Comparison of ENCODE assay signal across 24 mouse cellular contexts in the genomic region with DNA sequence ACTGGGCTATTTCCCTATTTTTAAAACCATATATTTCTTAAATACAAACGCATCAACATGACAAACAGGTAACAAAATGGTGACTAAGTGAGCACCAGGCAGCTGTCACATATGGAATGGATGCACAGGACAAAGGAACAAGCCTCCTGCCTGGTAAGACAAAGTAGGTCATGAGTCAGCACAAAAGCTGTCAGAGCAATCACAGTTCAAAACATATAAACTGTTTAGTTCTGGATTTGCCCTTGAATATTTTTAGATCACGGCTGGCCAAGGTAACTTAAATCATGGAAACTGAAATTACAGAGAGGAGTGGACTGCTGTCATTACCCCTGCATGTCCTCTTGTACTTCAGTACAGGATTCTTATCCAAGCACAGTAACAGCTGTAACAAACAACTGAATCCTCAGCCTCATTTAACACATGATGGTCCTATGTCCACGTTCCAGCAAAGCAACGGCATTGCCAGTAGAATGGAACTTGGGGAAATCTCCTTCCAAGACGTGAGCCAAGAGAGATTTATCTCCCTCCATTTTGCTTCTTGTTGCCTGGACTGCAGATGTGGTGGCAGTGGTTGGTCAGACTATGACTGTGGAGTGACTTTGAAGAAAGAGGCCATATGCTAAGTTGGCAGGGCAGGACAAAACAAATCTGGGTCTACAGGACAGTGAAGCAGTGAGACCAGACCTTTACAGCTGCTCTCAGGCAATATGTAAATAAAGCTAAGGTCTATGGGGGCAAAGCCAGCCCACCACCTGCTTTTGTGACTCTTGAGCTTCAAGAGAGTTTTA.
DNase-seq lines count a peak whose midpoint lies in the region; ATAC-seq and TF ChIP-seq lines count a peak whose summit lies in the region.
"Had no signal": no experiment of that assay in that cellular context is flagged by ENCODE, and none has a peak within 500 bp of the region (broad histone marks: within the 10 kb centered on the region; RNA-seq: fewer than 3 reads in every experiment).

No protein-coding gene starts in this region.

- intact Hi-C loops in heart, postnatal 14 days (cut with DNase I) = no loop called here

- H3K9ac ChIP-seq in stomach, embryonic 14.5 days (replicated peaks; ENCODE audit: low read depth, low read length) = no peak overlapping the region
- H3K9ac ChIP-seq: embryonic facial prominence, embryonic 12.5 days; forebrain, embryonic 13.5 days; limb, embryonic 12.5 days; liver, embryonic 12.5 days had no signal

- H3K27ac ChIP-seq in layer of hippocampus, adult 2 months = peak overlapping the region; percentile 0; the same call in 1 of the 2 replicates
- peak overlapping the region; percentile 55; the same call in 1 of the 2 replicates for H3K27ac ChIP-seq in stomach, embryonic 14.5 days (ENCODE audit: low read length)
- H3K27ac ChIP-seq: embryonic facial prominence, embryonic 12.5 days; forebrain, embryonic 13.5 days; heart, adult 2 months; limb, embryonic 12.5 days; liver, embryonic 12.5 days had no signal

- no peak for ATAC-seq in stomach, embryonic 14.5 days (ENCODE audit: insufficient number of reproducible peaks, insufficient read depth, low FRiP score, low read depth)
- ATAC-seq: forebrain, embryonic 13.5 days; inflammation-experienced regulatory T-cells, adult 6 months; liver, embryonic 12.5 days; midbrain, embryonic 16.5 days had no signal

- no peak overlapping the region for H3K4me2 ChIP-seq in stomach, embryonic 14.5 days (replicated peaks; ENCODE audit: low read depth, low read length)
- H3K4me2 ChIP-seq: embryonic facial prominence, embryonic 12.5 days; forebrain, embryonic 13.5 days; limb, embryonic 12.5 days; liver, embryonic 12.5 days had no signal

- no peaks in the 10 kb centered on the region for H3K27me3 ChIP-seq in stomach, embryonic 14.5 days (ENCODE audit: control insufficient read depth, insufficient read depth, low read length)
- H3K27me3 ChIP-seq: embryonic facial prominence, embryonic 12.5 days; forebrain, embryonic 13.5 days; limb, embryonic 12.5 days; liver, embryonic 12.5 days had no signal

- peaks cover 24% of the 10 kb centered on the region for H3K4me1 ChIP-seq in stomach, embryonic 14.5 days (ENCODE audit: control insufficient read depth, insufficient read depth, low read length)
- H3K4me1 ChIP-seq: embryonic facial prominence, embryonic 12.5 days; liver, embryonic 12.5 days had no signal

- no peak overlapping the region for H3K4me3 ChIP-seq in layer of hippocampus, adult 2 months
- H3K4me3 ChIP-seq in stomach, embryonic 14.5 days (ENCODE audit: low read depth, low read length) = no peak overlapping the region
- H3K4me3 ChIP-seq: embryonic facial prominence, embryonic 12.5 days; erythroblast, embryonic 14.5 days; forebrain, embryonic 13.5 days; heart, adult 2 months; limb, embryonic 12.5 days; liver, embryonic 12.5 days had no signal

- H3K9me3 ChIP-seq in stomach, embryonic 14.5 days (ENCODE audit: control insufficient read depth, low read depth, low read length) = no peaks in the 10 kb centered on the region
- H3K9me3 ChIP-seq: embryonic facial prominence, embryonic 12.5 days; forebrain, embryonic 13.5 days; limb, embryonic 12.5 days; liver, embryonic 12.5 days had no signal

- DNase-seq in heart, adult 11 months = peak; percentile 85
- DNase-seq in heart, postnatal 14 days = no peak
- no peak for DNase-seq in layer of hippocampus, adult 2 months (ENCODE audit: low spot score in 2 of 2)
- DNase-seq in layer of hippocampus, postnatal 14 days (ENCODE audit: low spot score in 2 of 2) = no peak
- DNase-seq in 3T3-L1 (ENCODE audit: low read depth, low spot score) = peak; percentile 44
- DNase-seq in kidney, postnatal 10 days = no peak
- DNase-seq: B cell, adult 2 months; cerebellum, adult 9-11 months; gastrocnemius, postnatal 10 days; heart, adult 2 months; kidney, adult 2 months; kidney, postnatal 36 days; layer of hippocampus, adult 9-11 months; lung, postnatal 10 days; right cerebral cortex, postnatal 4 days; thymus, postnatal 36 days had no signal

- no peaks in the 10 kb centered on the region for H3K36me3 ChIP-seq in stomach, embryonic 14.5 days (ENCODE audit: control insufficient read depth, insufficient read depth, low read length)
- H3K36me3 ChIP-seq: embryonic facial prominence, embryonic 12.5 days; limb, embryonic 12.5 days; liver, embryonic 12.5 days had no signal

- TF ChIP-seq CTCF in layer of hippocampus, adult 2 months (conservative IDR thresholded peaks at IDR 0.05) = no peak

- WGBS in stomach, embryonic 14.5 days = 54% methylated on average over 5 of the region's 5 CpGs

Comparison
In these comparisons a context has a peak if more than half of its experiments do, and no peak if none do; other contexts are left out.
1. DNase-seq: peak in heart, adult 11 months (single experiment) and 3T3-L1 (single experiment); none in heart, postnatal 14 days (0 of 2), layer of hippocampus, adult 2 months (0 of 2), layer of hippocampus, postnatal 14 days (0 of 2) and kidney, postnatal 10 days (single experiment).